Mouse (Mus musculus): ENCODE results near the gene Mlana.
A peak's percentile ranks its signal among the peaks of the same experiment; 100 is the strongest.

The Mlana gene

DNA sequence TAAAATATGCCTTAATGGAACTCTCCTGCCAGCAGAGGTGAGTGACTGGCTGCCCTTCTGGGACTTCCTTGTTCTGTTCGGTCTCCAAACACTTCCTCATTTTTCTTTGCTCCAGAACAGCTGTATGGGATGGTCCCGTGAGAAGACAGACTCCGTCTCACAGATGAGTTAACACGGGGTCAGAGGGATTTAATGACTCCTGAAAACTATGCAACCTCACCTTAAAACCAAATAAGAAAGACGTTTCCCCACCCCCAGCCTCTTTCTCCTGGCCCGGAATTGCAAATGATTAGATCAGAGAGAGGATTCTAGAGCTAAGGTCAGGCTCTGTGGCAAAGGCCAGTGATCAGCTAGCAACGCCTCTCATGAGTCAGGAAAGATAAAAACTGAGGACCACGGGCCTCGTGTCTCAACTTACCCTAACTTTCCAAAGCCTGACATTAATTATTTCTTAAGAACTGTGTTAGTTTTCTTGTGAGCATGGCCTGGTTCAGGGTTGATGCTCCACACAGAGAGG, 22.0 kb upstream of the Mlana start:
- no peak for DNase-seq (ENCODE audit: inconsistent ontology term)

DNA sequence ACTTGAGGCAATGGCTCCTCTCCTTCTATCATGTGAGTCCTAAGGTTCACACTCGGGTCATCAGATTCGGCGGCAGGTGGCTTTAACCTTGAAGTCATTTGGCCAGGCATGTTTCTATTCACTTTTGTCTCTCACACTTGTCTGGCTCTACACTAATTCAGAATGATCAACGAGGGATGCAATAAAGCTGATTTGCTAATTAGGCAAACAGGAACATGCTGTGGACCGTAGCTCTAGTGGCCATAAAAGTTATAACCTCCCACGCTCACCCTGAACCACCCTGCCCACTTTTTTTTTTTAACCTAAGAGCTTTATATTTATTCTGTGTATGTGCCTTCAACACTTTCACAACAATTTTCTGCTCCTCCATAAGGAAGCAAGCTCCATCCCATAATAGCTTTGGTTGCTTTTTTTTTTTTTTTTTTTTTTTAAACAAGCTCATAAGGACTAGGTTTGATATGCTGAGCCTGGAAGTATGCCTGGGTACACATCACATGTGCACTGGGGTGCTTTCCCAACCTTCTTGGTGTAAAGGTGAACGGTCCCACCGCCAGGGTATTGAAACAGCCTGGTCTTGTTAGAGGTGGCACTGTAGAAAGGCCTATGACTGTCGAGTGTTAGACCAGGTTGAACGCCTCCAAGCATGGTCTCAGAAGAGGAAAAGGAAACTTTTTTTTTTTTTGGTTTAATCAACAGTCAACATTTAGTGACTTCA, 21.0 kb upstream of the Mlana start:
- no peak for DNase-seq (ENCODE audit: inconsistent ontology term)

DNA sequence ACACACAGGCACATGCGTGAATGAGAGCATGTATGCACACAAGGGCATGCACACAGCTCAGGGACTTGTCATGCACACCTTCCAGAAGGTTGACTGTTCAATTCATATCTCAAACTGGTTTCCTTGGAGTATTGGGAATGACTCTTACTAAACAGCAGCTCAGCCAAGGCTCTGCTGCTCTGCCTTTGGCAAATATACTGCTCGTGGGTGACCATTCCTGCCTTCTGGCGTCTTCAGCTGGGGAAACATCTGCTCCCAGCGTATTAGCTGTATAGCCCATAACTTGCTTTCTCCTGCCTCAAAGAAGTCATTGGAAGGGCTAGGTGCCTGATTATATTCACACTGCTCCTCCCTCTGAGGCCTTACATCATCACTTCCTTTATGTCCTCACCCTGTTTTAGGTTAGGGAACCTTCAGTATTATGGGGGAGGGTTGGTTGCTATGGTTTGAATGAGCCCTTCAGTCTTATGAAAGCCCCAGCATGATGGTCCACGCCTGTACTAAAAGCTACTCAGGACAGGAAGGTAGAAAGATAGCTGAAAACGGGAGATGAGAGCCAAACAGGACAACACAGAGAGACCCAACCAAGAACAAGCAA, 19.3 kb upstream of the Mlana start:
- no peak for DNase-seq (ENCODE audit: inconsistent ontology term)

DNA sequence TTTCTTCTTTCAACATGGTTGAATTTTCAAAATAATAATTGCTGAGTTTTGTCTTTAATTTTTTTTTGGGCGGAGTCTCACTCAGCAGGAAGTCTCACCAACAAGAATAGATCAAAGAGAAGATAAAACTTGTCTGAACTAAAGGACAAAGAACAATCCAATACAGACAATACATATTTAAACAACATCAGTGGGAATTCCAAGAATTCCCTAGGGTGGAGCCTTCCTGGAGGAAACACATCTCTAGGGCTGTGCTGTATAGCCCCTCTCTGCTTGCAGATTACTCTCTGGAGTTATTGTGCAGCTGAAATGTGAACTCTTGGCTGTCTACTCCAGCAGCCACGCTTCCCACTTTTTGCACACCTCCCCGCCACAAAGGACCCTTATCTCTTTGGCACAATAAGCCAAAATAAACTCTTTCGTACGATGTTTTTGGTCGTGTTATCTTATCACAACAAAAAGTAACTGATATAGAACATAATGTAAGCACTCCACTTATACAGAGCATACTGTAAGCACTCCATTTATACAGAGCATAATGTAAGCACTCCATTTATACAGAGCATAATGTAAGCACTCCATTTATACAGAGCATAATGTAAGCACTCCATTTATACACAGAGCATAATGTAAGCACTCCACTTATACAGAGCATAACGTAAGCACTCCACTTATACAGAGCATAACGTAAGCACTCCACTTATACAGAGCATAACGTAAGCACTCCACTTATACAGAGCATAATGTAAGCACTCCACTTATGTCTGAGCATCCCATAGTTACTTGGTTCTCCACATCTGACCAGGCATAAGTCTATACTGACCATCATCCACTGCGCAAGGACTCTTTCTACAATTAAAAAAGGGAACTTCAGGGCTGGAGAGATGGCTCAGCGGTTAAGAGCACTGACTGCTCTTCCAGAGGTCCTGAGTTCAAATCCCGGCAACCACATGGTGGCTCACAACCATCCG, 17.2 kb upstream of the Mlana start:
- DNase-seq (ENCODE audit: inconsistent ontology term), result no peak

DNA sequence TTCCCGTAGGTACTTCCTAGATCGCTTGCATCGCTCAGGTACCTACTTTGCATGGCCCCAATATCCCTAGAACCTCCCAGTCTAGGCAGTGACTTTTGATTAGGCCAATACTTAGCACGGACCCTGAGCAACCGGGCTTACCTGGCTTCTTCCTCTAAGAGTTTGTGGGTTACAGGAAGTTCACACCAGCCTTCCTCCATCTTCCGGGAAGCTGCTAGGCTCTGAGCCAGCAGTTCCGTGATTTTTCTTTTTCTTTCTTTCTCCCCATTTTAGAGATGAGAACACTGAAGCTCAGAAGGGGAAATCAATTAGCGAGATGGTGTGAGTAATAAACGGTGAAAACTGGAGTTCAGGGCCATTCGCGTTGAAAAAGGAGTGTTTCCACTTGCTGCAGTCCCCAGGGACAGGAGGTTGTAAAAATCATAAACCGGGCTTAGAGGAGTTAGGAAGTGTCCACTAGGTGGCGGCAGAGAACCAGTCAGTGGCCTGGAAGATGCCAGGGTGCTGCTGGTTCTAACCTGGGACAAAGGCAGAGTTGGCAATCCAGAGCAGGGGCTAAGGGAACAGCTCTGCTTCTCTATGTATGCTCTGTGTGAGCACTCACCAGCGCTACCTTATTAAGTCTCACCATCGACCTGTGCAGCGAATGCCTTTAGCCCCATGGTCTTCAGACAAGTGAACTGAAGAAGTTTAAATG, 13.6 kb upstream of the Mlana start:
- DNase-seq (ENCODE audit: inconsistent ontology term), result peak; percentile 40

DNA sequence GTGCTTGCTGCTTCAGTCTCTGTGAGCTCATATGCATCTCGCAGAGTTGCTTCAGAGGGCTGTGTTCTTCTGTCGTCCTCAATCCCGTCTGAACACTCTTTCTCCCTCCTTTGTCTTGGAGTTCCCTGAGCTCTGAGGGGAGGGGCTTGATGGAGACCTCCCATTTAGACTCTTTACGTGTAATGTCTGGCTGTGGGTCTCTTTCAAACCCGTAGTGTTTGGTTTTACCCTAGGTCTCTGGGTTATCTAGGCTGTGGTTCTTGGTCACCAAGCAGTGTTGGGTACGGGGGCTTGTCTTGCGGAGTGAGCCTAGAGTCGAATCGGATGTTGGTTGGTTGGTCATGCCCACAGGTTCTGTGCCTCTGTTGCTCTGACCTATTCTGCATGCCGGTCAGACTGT, 2.6 kb upstream of the Mlana start:
- DNase-seq (ENCODE audit: inconsistent ontology term), result no peak

DNA sequence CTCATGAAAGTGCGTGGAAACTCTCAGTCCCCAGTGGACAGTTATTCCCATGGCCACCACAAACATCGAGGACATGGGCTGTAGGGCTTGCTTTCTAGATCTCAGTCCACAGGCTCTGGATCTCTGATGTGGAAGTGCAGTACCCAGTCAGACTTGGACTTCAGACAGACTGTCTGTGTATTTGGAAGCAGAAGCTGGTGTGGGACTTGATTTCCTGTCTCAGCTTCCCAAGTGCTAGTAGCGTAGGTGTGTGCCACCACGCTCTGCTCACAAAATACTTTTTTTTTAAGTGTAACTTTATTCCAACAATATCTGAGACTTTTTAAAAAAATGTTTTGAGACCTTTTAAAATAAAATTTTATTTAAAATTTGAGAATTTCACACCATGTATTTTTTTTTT, 1.3 kb upstream of the Mlana start:
- DNase-seq (ENCODE audit: inconsistent ontology term), result no peak

DNA sequence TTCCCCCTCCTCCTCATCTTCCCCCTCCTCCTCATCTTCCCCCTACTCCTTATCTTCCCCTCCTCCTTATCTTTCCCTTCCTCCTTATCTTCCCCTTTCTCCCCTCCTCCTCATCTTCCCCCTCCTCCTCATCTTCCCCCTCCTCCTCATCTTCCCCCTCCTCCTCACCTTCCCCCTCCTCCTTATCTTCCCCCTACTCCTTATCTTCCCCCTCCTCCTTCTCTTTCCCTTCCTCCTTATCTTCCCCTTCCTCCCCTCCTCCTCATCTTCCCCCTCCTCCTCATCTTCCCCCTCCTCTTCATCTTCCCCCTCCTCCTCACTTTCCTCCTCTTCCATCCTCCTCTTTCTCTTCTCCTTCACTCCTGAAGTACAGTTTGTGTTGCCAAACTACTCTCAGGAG, 784 bp upstream of the Mlana start:
- no peak for DNase-seq (ENCODE audit: inconsistent ontology term)

DNA sequence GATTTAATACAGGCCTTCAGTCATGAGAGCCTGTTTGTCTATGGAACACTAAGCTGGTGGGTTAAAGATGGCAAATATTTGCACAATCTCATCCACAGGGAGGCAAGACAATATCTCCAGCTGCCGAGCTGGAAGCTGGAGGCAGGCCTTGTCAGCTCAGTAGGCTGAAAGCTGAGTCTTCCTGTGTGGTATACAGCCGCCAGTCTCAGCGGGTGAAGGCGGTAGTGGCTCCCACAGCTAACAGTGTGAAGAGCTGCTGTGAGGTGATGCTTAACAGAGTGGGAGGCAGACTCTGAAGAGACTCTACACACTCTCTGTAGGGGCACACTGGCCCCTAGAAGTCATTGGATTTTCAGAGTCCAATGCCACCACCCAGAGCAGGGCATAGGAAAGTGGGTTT, 4.1 kb downstream of the Mlana start:
- no peak for DNase-seq (ENCODE audit: inconsistent ontology term)

DNA sequence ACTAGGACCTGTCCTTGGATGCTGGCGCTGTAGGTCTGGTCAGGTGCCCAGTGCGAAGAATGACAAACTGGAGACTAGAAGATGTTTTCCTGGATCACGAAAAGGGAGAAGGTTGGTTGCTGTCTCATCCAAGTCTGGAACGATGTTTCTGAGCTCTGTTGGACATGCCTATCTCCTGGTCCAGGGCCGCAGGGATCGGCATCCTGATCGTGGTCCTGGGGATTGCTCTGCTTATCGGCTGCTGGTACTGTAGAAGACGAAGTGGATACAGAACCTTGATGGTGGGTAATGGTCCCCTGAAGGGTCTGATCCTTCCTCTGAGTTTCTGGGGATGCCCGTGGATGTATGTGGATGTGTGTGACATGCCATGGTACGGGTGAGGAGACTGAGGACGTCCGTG, 6.8 kb downstream of the Mlana start:
- no peak for DNase-seq (ENCODE audit: inconsistent ontology term)

DNA sequence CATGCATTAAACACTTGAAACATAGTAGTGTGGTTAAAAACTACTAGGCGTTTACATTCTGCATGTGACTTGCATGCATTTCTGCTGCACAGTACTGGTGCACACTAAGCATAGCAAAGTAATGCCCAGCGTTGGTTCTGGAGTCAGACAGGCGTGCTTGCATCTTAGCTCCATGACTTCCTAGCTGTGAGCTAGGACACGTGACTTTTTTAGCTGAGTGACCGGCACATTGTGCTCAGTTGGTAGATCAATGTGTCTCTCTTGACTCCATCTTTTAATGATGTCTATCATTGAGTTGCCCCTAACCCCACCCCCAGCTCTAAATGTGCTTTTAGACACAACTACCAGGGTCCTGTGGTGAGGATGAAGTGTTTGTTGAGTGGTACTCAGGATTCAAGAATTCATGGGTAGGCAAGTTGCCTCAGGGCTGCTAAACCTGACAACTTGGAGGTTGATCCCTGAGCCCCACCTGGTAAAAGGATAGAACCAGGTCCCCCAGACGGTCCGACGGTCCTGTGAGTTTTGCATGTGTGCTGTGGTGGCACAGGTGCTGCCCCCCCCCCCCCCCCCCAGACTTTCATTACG, 9.8 kb downstream of the Mlana start:
- no peak for DNase-seq (ENCODE audit: inconsistent ontology term)

DNA sequence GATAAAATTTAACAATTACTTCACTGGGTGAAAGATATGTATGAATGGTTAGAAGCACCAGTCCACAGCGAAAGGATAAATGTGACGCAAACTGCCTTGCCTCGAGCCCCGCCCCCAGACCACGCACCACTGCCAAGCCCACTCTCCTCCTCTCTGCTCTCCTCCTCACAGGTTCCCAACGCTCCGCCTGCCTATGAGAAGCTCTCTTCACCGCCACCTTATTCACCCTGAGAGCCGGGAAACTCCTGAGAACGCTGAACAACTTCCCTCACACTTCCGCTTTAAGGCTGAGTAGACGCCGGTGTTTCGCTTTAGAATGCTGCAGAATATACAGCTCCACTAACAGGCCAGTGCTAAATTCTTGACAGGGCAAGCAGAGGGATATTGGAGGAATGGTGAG, 10.4 kb downstream of the Mlana start:
- peak; percentile 5 for DNase-seq (ENCODE audit: inconsistent ontology term)

DNA sequence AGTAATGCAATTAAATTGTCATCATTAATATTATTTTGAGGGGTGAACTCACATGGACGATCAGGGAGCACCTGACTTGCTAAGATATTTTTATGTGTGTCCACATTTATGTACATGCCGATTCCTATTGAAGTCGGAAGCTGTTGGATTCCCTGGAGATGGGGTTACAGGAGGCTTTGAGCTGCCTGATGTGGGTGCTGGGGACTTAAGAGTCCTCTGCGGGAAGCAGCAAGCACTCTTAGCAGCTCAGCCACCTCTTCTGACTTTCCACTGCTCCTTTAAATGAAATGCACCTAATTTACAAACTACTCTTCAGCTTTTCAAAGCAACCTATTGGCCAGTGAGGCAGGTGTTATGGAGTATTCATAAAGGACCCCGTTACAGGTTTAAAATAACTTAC, 10.8 kb downstream of the Mlana start:
- DNase-seq (ENCODE audit: inconsistent ontology term), result no peak

DNA sequence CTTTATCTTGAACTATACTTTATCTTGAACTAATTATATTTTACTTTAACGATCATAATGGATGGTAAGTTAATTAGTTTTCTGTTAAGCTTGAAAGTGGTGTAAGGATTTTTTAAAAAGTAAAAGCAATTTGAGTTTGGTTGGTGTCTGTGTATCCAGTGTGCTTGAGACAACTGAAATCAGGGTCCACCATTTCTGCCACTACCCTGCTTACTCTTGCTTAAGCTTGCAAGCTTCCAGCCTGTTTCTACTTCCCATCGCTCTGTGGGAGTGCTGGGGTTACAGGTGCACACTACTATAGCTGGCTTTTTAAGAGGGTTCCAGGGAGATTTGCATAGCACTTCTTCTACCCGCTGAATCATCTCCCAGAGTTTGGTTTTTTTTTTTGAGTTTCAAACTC, 11.8 kb downstream of the Mlana start:
- DNase-seq (ENCODE audit: inconsistent ontology term), result no peak

DNA sequence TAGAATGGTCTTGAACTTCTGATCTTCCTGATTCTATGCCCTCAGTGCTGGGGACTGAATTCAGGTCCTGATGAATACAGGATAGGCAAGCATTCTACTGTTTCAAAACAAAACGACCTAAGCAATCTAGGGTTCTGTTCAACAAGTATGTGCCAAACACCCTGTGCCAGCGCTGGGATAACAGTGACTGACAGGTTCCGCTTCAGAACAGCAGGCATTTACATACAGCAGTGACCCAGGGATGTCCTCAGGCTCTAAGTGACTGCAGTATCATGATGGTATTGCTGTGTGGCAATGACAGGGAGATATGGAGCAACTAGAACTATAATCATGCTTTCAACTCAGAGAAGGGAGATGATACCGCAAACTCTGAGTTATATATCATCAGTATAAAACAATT, 15.8 kb downstream of the Mlana start:
- DNase-seq (ENCODE audit: inconsistent ontology term), result no peak

DNA sequence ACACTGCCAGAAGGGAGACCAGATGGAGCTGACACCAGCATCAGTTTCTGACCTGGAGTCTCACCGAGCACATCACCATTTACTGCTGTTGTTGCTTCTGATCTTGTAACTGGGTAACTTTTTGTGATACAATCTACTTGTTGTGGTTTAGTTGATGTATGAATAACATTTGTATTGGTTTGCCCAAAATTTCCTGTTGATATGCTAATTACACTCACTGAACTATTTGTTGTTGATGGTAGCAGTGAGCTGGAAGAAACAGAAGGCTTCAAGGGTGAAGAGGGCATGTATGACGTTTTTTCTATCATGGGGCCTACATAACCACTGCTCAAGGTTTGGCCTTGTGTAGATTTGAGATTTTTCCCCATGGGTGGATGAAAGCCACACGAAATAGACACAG, 20.2 kb downstream of the Mlana start:
- no peak for DNase-seq (ENCODE audit: inconsistent ontology term)

DNA sequence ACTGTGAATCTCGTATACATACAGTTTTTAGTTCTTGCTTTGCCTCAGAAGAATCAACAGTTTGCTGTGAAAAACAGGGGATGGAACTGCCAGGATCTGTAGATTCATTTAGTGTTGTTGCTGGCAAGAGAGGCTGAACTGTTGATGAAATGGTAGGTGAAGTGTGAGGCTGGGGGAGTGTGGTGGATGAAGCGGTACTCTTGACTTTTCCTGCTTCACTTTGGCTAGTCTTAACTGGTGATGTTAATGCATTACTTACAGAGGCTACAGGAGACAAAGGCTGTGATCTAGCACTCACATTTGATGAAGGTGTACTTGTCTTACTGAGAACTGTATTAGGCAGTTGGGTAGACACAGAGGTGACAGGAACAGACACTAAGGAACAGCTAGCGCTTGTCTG, 20.9 kb downstream of the Mlana start:
- no peak for DNase-seq (ENCODE audit: inconsistent ontology term)

DNA sequence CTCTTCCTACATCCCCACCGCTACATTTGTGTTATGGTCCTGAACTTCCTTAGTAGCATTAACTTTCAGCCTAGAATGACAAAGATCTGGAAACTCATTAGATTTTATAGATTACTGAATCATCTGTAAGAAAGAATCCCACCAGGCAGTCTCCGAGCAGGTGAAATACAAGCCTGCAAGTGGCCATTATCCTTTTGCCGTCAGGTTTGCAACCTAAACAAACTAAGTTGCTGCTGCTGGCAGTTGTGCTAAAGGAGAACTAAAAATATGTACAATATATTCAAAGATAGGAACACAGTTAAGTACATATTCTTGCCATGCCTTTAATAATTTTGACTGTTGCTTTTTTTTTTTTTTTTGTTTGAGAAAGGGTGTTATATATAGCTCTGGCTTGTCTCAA, 37.8 kb downstream of the Mlana start:
- no peak for DNase-seq (ENCODE audit: inconsistent ontology term)

DNA sequence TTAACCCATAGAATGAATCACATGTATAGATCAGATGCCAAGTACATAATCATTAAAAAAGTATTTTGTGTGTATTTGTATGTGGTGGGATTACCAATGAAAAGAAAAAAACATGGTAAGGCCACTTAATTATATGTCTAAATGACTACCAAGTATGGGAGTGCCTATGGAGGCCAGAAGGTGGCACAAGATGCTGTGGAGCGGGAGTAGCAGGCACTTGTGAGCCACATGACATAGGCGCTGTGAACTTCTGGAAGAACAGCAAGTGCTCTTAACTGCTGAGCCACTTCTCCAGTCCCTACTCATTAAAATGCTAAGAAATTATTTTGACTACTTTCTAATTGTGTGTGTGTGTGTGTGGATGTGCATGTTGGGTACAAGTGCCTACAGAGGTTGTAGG, 42.0 kb downstream of the Mlana start:
- DNase-seq (ENCODE audit: inconsistent ontology term), result no peak

DNA sequence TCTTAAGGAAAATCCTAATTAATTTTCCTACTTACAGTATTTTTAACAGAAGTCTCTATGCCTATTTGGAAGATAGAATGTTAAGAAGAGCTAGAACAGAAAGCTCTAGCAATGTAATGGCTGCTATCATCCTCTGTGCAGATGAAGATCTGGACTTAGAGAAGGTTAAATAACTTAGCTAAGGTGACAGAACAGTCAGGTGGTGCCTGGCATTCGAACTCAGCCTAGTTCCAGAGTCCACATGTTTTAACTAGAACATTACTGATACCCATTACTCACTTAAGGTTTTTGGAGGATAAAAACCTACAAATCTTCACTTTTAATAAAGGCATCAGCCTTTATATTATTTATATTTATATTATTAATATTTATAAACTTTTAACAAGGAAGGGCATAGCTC, 43.0 kb downstream of the Mlana start:
- DNase-seq (ENCODE audit: inconsistent ontology term), result no peak

DNA sequence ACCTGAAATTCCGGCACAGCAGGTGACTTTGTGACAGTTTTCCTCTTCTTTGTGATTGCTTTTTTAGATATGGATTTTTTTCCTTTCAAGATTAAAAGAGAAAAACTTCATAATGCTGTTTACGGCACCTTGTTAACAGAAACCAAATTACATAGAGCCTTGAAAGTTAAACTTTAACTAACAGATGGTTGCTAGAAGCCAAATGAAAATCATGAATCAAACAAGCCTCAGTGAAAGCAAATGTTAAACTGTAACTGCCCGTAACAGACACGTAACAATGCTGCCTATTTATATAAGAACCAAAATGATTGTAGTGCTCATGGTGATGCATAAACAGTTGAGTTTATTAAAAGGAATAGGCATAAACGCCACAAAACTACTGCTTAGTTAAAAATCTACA, 45.9 kb downstream of the Mlana start:
- no peak for DNase-seq (ENCODE audit: inconsistent ontology term)

DNA sequence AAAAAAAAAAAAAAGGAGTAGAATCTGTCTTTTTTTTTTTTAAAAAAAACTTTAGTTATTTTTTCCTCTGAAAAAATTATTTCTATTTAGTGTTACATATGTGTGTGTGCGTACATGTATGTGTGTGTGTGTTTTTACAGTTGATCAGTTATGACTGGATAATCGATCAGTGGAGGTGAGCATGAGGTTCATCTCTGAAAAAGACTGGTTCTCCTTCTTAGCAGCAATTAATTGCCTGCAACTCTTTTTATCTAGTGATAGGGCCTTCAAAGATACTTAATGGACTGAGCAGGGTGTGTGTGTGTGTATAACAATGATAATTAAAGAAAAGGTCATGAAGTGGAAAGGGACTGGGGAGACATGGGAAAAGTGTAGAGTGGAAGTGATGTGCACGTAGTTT, 53.4 kb downstream of the Mlana start:
- DNase-seq (ENCODE audit: inconsistent ontology term), result no peak
